Mouse (Mus musculus): Measurements from ENCODE around the gene Acyp1.
"Not testable (repeated sequence)": the region's sequence is repeated elsewhere in the genome, so short reads cannot be mapped to it uniquely, and the experiment has no call there.

Gene Acyp1

DNA sequence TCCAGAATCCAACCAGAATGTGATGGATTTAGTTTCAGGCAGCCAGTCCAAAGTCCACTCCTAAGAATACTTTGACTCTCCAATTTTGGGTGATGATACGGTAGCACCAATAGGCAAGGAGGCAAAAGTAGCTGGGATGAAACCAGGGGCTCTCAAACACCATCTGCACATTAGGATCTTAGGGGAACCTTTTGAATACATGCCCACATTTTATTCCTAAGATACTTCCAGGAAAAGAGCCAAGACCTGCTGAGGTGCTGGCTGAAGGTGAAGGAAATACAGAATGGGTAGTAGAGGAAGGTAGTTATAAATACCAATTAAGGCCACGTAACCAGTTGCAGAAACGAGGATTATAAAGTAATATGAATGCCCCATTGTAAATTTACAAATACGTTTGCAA is 6.5 kb downstream of the Acyp1 start:
- DNase-seq (ENCODE audit: low spot score), result not testable (repeated sequence)

DNA sequence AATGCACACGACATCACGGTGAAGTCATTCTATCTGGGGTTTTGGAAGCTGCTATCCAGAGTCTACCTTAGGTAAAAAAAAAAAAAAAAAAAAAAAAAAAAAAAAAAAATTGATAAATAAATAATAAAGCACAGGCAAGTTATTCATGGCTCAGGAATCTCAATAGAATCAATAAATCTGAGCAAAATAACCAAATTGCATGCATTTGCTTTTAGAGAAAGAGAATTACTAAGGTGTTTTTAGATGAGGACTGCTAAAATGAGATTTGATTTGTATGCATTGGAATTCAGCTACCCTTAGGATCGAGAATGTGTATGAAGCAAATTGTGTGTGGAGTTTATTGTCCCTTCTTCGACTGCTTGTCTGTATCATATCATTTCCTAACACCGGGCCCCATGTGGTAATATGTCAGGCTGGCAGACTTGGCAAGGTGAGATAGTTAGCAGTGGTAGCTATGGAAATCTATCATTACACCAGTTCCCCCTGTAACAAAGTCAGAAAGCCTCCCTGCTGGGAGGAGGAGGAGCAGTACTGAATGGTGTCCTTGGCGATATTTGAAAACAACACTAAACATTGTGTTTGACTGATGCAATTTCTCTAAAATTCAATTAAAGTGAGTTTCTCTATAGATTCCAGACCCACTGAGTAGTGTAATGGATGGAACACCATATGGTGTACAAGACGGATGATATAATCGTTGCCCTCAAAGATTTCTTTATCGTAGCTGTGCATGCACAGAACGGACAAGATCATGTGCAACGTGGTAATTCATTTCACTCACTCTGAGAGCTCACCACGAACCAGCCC is 7.2 kb downstream of the Acyp1 start:
- DNase-seq (ENCODE audit: low spot score), result no peak

- DNase-seq (ENCODE audit: low spot score), result peak; percentile 97
Measured at GRCm38 (mm10) chr12:85280105-85280844, 8.0 kb downstream of the Acyp1 start.

- DNase-seq (ENCODE audit: low spot score), result no peak
Measured at GRCm38 (mm10) chr12:85279396-85280080, 8.7 kb downstream of the Acyp1 start.

GRCm38 (mm10) chr12:85278919-85279318 is 9.3 kb downstream of the Acyp1 start:
- no peak for DNase-seq (ENCODE audit: low spot score)

DNA sequence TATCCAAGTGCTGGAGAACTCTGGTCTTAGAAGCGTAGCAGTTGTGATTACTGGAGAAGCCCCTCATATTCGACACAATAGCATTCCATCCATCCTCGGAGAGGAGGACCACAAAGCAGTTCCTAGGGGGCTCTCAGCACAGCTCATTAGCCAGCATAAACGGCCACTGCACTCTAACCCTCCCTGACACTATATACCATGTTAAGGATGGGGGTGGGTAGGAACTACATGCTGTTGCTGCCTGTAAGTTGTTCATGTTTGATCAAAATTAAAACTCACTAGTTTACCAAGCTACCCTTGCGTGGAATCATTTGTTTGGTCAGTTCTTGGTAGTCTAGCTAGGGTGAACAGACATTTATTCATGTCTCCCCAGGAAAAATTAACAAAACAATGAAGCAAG is 12.0 kb downstream of the Acyp1 start:
- no peak for DNase-seq (ENCODE audit: low spot score)

GRCm38 (mm10) chr12:85273508-85273907 is 14.7 kb downstream of the Acyp1 start:
- DNase-seq (ENCODE audit: low spot score), result no peak

DNA sequence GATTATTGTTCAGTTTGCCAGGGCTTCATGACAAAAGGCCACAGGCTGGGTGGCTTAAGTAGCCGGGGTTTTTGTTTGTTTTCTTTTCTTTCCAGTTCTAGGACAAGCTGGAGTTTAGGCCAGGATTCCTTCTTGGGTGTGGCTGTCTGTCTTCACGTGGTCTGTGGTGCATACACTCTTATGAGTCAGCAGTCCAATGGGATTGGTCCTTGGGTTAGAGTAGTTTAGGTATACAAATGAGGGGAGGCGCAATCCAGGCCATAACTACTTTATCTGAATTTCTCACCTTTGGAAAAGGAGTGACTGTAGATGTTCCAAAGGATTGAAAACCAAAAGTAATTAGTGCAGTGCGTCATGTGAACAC is 16.4 kb downstream of the Acyp1 start:
- DNase-seq (ENCODE audit: low spot score), result no peak

GRCm38 (mm10) chr12:85271132-85271842 is 17.0 kb downstream of the Acyp1 start:
- DNase-seq (ENCODE audit: low spot score), result no peak

DNA sequence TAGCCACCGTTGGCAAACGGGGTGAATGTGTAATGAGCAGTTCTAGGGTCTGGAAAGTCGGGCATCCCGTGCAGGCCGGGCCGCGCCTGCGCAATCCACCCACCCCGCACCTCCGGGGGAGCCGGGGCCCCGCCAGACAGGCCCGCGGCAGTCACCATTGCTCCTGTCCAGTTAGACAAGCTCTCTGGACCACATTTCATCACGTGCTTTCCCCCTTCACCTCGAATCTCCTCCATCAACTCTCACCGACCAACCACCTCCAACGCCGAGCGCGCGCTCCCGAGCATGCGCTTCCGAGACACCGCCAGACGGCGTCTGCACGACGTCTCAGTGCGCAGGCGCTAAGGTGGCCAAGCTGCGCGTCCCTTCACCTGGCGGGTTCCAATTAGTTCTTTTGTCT is 17.9 kb downstream of the Acyp1 start, which contains the start of gene Mlh3:
Gene Mlh3, minus strand, starts transcription at position 281 of the 400 bp plus-strand sequence.
- DNase-seq (ENCODE audit: low spot score), result peak; percentile 68

- no peak for DNase-seq (ENCODE audit: low spot score)
Measured at GRCm38 (mm10) chr12:85269821-85270220, 18.4 kb downstream of the Acyp1 start.

GRCm38 (mm10) chr12:85266248-85266647 is 22.0 kb downstream of the Acyp1 start:
- DNase-seq (ENCODE audit: low spot score), result no peak

GRCm38 (mm10) chr12:85264940-85265339 is 23.3 kb downstream of the Acyp1 start:
- DNase-seq (ENCODE audit: low spot score), result no peak

- no peak for DNase-seq (ENCODE audit: low spot score)
Measured at GRCm38 (mm10) chr12:85264531-85264930, 23.7 kb downstream of the Acyp1 start.

DNA sequence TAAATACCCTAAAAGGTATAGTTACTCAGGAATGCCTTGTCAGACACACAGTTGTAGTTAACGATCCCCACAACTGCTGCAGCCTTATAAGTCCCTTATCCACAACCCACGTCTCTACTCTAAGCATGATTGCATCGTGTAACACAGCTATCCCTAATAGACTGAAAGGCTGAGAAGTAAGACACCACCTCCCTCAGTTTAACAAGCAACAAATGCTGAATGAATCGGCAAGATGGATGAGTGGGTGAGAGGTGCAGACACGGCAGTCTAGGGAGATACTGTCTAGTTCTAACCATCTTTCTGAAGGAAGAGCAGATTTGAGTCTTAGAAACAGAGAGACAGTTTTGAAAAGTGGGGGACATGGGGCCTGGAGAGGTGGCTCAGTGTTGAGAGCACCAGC is 25.0 kb downstream of the Acyp1 start:
- no peak for DNase-seq (ENCODE audit: low spot score)

GRCm38 (mm10) chr12:85262489-85262888 is 25.7 kb downstream of the Acyp1 start:
- DNase-seq (ENCODE audit: low spot score), result no peak

DNA sequence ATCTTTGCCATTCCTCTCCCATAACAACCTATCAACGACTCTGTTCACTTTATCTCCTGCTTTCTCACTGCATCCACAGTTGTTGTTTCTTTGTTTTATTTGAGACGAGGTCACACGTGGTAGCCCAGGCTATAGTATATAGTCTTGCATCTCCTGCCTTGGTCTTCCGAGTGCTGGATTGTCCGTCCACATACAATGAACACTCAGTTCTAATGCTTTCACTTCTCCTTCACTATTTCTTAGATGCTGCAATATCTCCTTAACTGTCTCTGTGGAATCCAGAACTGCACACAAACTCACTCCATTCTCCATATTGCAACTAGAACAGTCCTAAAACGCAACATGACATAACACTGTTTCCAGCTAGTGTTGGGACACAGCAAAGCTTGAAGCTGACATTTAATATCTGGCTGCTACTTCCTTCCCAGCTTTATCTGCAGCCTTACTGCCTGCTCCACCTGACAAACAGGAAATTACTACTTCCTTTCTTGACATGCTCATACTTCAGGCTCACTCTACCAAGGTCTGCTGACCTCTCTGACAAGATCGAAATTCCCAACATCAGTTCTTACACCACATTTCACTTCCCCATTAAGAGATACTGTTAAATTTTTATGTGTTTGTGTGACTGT is 31.1 kb downstream of the Acyp1 start:
- no peak for DNase-seq (ENCODE audit: low spot score)

DNA sequence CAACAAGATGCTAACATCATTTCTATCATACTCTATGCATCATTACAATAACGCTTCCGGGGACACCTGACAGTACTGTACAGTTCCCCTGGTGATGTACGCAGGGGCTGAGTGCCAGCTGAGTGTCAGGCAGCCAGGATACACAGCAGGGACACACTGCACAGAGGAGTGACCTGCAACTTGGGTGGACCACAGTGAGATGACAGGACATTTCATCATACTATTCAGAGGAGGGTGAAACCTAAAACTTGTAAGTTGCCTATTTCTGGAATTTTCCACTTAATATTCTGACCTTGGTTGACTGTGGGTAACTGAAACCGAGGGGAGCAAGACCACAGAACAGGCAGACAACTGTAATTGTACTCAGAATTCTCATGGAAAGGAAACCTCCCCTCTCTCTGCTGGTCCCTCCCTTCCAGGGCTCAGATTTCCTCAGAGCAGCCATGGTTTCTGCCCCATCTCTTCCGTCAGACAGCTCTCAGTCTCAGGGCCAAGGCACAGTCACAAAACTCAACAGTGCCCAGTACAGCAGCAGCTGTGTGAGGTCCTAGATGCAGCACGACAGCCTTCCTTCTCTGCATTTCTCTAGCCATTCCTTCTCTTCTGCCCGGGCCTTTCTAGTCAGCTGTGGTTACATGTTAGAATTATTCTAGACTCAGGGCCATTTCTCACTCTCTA is 32.0 kb downstream of the Acyp1 start:
- DNase-seq (ENCODE audit: low spot score), result no peak

GRCm38 (mm10) chr12:85252083-85252482 is 36.2 kb downstream of the Acyp1 start:
- DNase-seq (ENCODE audit: low spot score), result no peak

DNA sequence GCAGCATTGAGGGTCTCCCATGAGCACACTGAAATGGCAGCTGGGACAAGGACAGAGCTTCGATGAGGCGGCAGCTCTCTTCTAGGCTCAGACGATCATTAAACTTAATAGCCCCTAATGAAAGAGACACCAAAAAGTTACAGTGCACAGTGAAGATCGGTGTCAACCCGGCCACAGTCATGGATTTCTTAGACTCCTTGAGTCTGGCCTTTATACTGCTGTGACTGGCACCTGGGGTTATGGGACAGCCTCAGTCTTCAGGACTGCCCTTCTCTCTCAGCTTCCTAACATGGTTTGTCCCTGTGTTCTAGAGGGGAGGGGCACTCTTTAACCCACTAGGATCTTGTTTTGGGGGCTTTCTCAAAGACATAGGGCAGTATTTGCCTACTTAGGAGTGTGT is 50.7 kb downstream of the Acyp1 start:
- no peak for DNase-seq (ENCODE audit: low spot score)
